Mouse (Mus musculus) left cerebral cortex, adult 8-10 months (tissue): ENCODE data around the gene Rpl28. TPM values are rescaled to one million over a fixed set of nuclear protein-coding genes. Genes with fewer than 3 reads are reported as not detected.

ENCODE experiments used
- DNase-seq, 2 experiments: peaks; one replicate each; pipeline ENCODE4 v3.0.0; 2022; ENCODE audit warnings: low spot score in 2 of 2
- total RNA-seq, 4 experiments: library from RNA; stranded (reverse); gene quantifications; 2 replicates each; pipeline ENCODE4 v1.2.4; 2022

Gene Rpl28
- total RNA-seq, 4 experiments from 2014 or later: 329 to 537 (median 413) TPM

DNA sequence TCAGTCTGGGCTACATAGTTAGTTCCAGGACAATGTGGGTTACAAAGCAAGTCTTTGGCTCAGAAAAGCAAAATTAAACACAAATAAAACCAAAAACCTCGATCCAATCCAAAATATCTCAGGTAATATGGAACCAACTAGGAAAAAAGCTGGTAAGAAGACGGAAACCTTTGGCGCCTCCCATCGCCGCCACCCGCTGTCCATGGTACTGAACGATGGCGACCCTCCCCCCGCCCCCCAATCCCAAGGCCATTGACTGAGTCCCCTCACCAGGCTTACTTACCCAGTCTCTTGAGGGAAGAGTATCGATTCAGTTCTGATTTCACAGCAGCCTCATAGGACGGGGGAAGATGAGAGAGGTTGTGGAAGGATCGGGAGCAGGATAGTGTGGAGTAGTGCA, 37.8 kb downstream of the Rpl28 start:
- DNase-seq: no peak

GRCm38 (mm10) chr7:4835631-4836327, 43.1 kb downstream of the Rpl28 start:
- DNase-seq: no peak

GRCm38 (mm10) chr7:4836351-4836792, 43.7 kb downstream of the Rpl28 start:
- DNase-seq: no peak

GRCm38 (mm10) chr7:4837639-4838038, 45.0 kb downstream of the Rpl28 start:
- DNase-seq: no peak

DNA sequence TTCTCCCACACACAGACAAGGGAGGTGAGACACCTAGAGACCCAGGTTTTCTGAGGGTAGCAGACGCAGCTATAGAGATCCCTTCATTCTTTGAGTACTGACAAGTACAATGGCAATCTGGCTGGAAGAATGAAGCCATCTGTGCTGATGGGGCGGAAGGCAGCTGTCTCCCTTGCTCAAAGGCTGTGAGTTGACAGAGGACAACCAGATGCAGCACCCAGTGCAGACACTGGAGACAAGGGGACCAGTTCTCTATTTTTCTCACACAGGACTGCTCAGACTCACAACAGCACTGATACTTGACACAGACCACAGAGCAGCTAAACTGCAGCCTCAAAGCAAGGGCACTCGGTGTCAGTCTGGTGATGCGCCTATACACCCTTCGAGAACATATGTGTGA, 49.4 kb downstream of the Rpl28 start:
- DNase-seq: peak in 1 of 2 experiments; percentile 49

GRCm38 (mm10) chr7:4842634-4843131, 50.0 kb downstream of the Rpl28 start:
- peak; percentile 50 to 61 for DNase-seq

- peak; percentile 73 to 81 for DNase-seq
Observed at GRCm38 (mm10) chr7:4843604-4844244, 51.0 kb downstream of the Rpl28 start.

- DNase-seq: peak in 1 of 2 experiments; percentile 49
Observed at GRCm38 (mm10) chr7:4844245-4844916, 51.7 kb downstream of the Rpl28 start, which contains the start of gene Shisa7. TSS of gene Shisa7 (minus strand) at chr7:4844696.

Other genes with a start within 250 kb of the Rpl28 start
- gene Syt5, start 245.3 kb upstream of the Rpl28 start, total RNA-seq: 100 to 1,000 TPM; 251 to 286 (median 266) TPM
- gene Ptprh, start 188.8 kb upstream of the Rpl28 start, total RNA-seq: 1 to 10 TPM in 3 of 4 experiments, under 1 TPM in 1; 0.79 to 1.7 (median 1.3) TPM
- 10 to 100 TPM in 3 of 4 experiments, 1 to 10 TPM in 1; 9.1 to 12.5 (median 12.2) TPM for gene Tmem86b, start 161.5 kb upstream of the Rpl28 start, total RNA-seq
- gene Ppp6r1, start 133.9 kb upstream of the Rpl28 start, total RNA-seq: 100 to 1,000 TPM; 118 to 128 (median 127) TPM
- 10 to 100 TPM; 83.7 to 95.5 (median 89.4) TPM for gene Hspbp1, start 107.8 kb upstream of the Rpl28 start, total RNA-seq
- 100 to 1,000 TPM; 377 to 435 (median 401) TPM for gene Brsk1, start 102.3 kb upstream of the Rpl28 start, total RNA-seq
- gene Tmem150b, start 67.6 kb upstream of the Rpl28 start, total RNA-seq: under 1 TPM in 2 of 4 experiments, not detected in 2; 0.16 to 0.21 TPM
- 10 to 100 TPM; 22.0 to 31.3 (median 25.3) TPM for gene Kmt5c, start 52.8 kb upstream of the Rpl28 start, total RNA-seq
- gene Cox6b2, start 39.8 kb upstream of the Rpl28 start, total RNA-seq: 1 to 10 TPM; 5.1 to 8.7 (median 6.8) TPM
- not detected for gene Fam71e2, start 21.6 kb upstream of the Rpl28 start, total RNA-seq
- gene Il11, start 10.0 kb upstream of the Rpl28 start, total RNA-seq: under 1 TPM; 0.26 to 0.70 (median 0.39) TPM
- not detected for gene Tmem190, start 9.9 kb upstream of the Rpl28 start, total RNA-seq
- gene Tmem238, start 3.2 kb upstream of the Rpl28 start, total RNA-seq: 1 to 10 TPM; 3.0 to 4.2 (median 3.1) TPM
- gene Ube2s, start 19.7 kb downstream of the Rpl28 start, total RNA-seq: 100 to 1,000 TPM; 103 to 130 (median 112) TPM
- gene Shisa7, start 51.8 kb downstream of the Rpl28 start, total RNA-seq: 100 to 1,000 TPM; 105 to 117 (median 110) TPM
- gene Isoc2b, start 77.4 kb downstream of the Rpl28 start, total RNA-seq: 1 to 10 TPM; 8.3 to 10.0 (median 9.1) TPM
- 10 to 100 TPM; 16.1 to 17.7 (median 17.1) TPM for gene Isoc2a, start 84.3 kb downstream of the Rpl28 start, total RNA-seq
- gene Gm36210, start 113.6 kb downstream of the Rpl28 start, total RNA-seq: under 1 TPM in 3 of 4 experiments, not detected in 1; 0.48 to 0.65 (median 0.51) TPM
- gene Zfp628, start 122.3 kb downstream of the Rpl28 start, total RNA-seq: 10 to 100 TPM; 14.7 to 16.8 (median 15.5) TPM
- gene Nat14, start 129.2 kb downstream of the Rpl28 start, total RNA-seq: 100 to 1,000 TPM in 1 of 4 experiments, 10 to 100 TPM in 3; 94.7 to 100 (median 95.8) TPM
- gene Ssc5d, start 132.9 kb downstream of the Rpl28 start, total RNA-seq: 1 to 10 TPM; 2.1 to 3.5 (median 2.6) TPM
- gene Sbk2, start 171.5 kb downstream of the Rpl28 start, total RNA-seq: under 1 TPM; 0.16 to 0.68 (median 0.26) TPM
- gene Sbk3, start 178.3 kb downstream of the Rpl28 start, total RNA-seq: 1 to 10 TPM in 3 of 4 experiments, under 1 TPM in 1; 0.88 to 1.3 (median 1.1) TPM
- 10 to 100 TPM; 23.3 to 31.7 (median 25.0) TPM for gene Zfp579, start 203.3 kb downstream of the Rpl28 start, total RNA-seq
- 1 to 10 TPM; 6.3 to 7.8 (median 6.5) TPM for gene Zfp524, start 221.5 kb downstream of the Rpl28 start, total RNA-seq
- 10 to 100 TPM; 21.3 to 23.5 (median 23.2) TPM for gene Fiz1, start 221.8 kb downstream of the Rpl28 start, total RNA-seq
- not detected for gene Gm44973, start 222.6 kb downstream of the Rpl28 start, total RNA-seq
- gene Zfp865, start 227.5 kb downstream of the Rpl28 start, total RNA-seq: 10 to 100 TPM; 33.5 to 38.8 (median 35.8) TPM
- gene Ccdc106, start 227.7 kb downstream of the Rpl28 start, total RNA-seq: 10 to 100 TPM; 55.7 to 63.0 (median 59.8) TPM
- gene 4632433K11Rik, start 241.2 kb downstream of the Rpl28 start, total RNA-seq: 1 to 10 TPM in 1 of 4 experiments, not detected in 3; 1.5 TPM
- 1 to 10 TPM; 5.4 to 6.0 (median 5.7) TPM for gene Zfp784, start 245.6 kb downstream of the Rpl28 start, total RNA-seq